Mouse (Mus musculus): ENCODE results near the gene Tceal3. TPM values are rescaled to one million over a fixed set of nuclear protein-coding genes. Genes with fewer than 3 reads are reported as not detected.
A peak's percentile ranks its signal among the peaks of the same experiment; 100 is the strongest.
"Not testable (repeated sequence)": the region's sequence is repeated elsewhere in the genome, so short reads cannot be mapped to it uniquely, and the experiment has no call there.

Gene Tceal3
- total and polyA plus RNA-seq, 2 experiments from 2014 or later, result 49.8 to 81.2 TPM

DNA sequence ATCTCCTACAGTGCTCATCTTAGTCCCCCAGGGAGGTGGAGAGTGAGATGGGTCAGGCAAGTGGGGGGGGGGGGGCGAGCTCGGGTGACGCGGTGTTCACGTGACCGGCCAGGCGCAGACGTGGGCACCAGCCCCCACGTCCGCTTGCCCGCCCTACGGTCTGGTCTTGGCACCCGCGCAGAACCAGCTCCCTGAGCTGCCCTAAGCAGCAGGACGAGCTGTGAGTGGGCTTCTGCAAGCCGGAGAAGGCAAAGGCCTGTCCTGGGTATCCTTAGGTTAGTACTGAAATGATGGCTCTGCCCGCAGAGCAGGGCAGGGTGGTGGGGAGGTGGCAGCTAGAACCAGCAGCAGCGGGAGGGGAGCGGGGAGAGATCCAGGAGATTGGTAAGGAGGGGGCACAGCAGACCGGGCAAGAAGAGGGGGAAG lies 75.7 kb downstream of the Tceal3 start:
- Histone ChIP-seq H3K27me3 (ENCODE audit: insufficient read depth, low read length) (no peaks in the 10 kb centered on the region), H3K4me3 (ENCODE audit: low read depth, low read length) (peak overlapping the region; percentile 49), H3K36me3 (ENCODE audit: insufficient read depth) (no peaks in the 10 kb centered on the region), H3K9ac (peak overlapping the region; percentile 63), H3K4me1 (ENCODE audit: insufficient read depth) (no peaks in the 10 kb centered on the region), H3K9me3 (ENCODE audit: low read length) (no peaks in the 10 kb centered on the region), H3K4me2 (ENCODE audit: low read depth) (peak overlapping the region; percentile 54), H3K27ac (ENCODE audit: low read depth, low read length) (peak overlapping the region; percentile 36; the same call in 1 of the 2 replicates)
- ATAC-seq, result peak; percentile 91
- no peak for TF ChIP-seq CTCF (IDR thresholded peaks at IDR 0.05; ENCODE audit: low read depth)
- 39% methylated on average over 18 of the region's 20 CpGs for WGBS
- DNase-seq, result peak; percentile 64

DNA sequence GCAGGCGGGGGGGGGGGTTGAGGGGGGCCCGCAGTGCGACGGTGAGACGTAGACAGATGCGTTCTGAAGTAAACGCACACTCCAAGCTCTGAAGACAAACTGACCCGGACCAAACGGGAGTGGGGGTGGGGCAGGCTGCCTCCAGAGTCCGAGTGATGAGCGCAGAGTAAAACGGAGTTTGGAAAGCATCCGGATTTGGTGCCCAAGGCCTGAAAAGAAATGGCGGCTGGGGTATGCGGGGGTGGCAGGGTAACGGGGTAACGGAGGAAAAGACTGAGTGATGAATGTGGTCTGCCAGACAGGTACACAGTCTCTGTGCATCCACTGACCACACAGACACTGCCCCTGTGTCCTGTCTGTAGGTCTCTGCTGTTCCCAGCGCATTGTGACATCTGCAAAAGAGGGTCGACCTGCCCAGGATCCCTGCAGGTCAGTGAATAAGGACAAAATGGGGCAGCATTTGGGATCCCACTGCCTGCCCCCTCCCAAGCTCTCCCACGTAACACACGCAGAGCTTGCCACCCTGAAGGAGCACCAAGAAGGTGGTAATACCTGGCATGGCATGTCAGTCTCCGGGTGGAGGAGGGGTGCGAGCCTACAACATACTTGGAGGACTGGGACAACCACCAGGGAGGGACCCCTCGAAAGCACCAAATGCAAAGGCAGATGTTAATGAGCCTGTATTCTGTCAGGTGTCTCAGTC lies 76.3 kb downstream of the Tceal3 start:
- H3K27ac ChIP-seq (ENCODE audit: low read depth, low read length), result 0 out of 2 replicates have a peak overlapping the region, but pooled peaks have one; percentile 36
- H3K27me3 ChIP-seq (ENCODE audit: insufficient read depth, low read length); H3K36me3 ChIP-seq (ENCODE audit: insufficient read depth); H3K4me1 ChIP-seq (ENCODE audit: insufficient read depth); H3K9me3 ChIP-seq (ENCODE audit: low read length): not testable (repeated sequence)
- DNase-seq (peak; percentile 26), ATAC-seq (peak; percentile 59)
- H3K4me2 ChIP-seq (ENCODE audit: low read depth), result peak overlapping the region; percentile 54
- peak overlapping the region; percentile 63 for H3K9ac ChIP-seq
- WGBS, result 36% methylated on average over 23 of the region's 24 CpGs
- peak overlapping the region; percentile 49 for H3K4me3 ChIP-seq (ENCODE audit: low read depth, low read length)

DNA sequence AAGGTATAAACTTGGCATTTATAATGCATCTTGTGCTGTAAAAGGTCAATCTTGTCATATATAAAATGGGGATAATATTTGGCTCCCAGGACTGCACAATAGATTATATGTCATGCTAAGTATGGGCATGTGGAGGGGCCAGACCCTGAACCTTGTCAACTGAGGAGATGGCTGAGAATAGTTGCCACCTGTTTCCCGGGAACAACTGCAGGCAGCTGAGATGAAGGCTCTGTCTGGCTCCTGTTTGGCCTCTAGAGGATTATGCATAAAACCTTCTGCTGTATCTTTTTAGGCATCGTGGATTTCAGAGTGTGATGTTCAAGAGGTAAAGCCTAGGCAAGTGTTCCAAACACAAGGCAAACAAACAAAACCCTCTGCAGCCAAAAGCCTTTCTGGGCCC lies 78.2 kb downstream of the Tceal3 start:
- H3K36me3 ChIP-seq (ENCODE audit: insufficient read depth), result no peaks in the 10 kb centered on the region
- no peaks in the 10 kb centered on the region for H3K9me3 ChIP-seq (ENCODE audit: low read length)
- no peaks in the 10 kb centered on the region for H3K4me1 ChIP-seq (ENCODE audit: insufficient read depth)
- H3K4me2 ChIP-seq (ENCODE audit: low read depth), result no peak overlapping the region
- H3K27ac ChIP-seq (ENCODE audit: low read depth, low read length), result no peak overlapping the region
- no peak for TF ChIP-seq CTCF (IDR thresholded peaks at IDR 0.05; ENCODE audit: low read depth)
- no peak for ATAC-seq
- H3K9ac ChIP-seq, result no peak overlapping the region
- no peak for DNase-seq
- no peaks in the 10 kb centered on the region for H3K27me3 ChIP-seq (ENCODE audit: insufficient read depth, low read length)
- no peak overlapping the region for H3K4me3 ChIP-seq (ENCODE audit: low read depth, low read length)
- 59% methylated on average over 2 of the region's 2 CpGs for WGBS

DNA sequence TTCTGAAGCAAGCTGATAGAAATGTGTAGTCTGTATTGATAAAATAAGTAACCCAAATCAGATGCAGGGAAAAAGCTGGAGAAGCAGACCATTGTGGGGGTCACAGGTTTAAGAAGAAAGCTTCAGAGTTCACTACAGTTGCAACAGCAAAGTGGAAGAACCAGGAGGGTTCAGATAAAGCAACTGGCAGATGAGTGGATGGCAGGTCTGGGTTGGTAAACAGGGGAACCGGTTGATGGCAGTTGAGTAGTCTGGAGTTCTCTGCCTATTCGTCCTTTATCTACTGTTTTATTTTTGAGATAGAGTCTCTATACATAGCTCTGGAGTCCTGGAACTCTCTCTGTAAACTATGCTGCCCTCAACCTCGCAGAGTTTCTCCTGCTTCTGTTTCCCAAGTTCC lies 90.3 kb downstream of the Tceal3 start:
- H3K27me3 ChIP-seq (ENCODE audit: insufficient read depth, low read length), result no peaks in the 10 kb centered on the region
- 61% methylated on average over 3 of the region's 3 CpGs for WGBS

DNA sequence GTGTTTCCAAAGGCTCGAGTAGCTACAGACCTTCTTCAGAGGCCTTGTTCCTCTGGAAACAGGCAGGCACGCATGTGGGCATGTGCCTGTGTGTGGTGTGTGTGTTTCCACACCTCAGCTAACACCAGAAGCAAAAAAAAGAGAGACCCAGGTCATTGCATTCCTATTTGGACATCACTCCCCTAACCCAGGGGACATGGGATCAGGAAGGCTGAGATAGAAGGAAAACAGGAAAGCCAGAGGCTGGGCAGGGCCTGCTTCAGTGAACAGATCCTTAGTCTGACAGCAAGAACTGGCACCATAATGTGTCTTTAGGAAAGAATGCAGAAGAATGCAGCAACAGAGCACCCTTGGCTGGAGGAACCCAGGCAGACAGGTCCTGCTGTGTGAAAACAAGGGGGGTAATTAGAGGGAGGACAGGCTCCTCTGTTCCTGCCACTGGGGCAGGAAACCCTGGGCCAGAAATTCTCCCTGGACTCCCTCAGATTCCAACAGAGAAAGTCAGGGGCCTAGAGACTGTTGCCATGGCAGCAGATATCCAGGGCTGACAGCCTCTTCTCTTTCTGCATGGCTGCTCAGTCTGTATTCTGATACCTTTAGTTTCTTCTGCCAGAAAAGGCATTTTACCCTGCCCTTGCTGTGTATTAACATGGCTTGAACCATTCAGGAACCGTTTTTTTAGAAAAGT lies 101.1 kb downstream of the Tceal3 start:
- ATAC-seq, result peak; percentile 93
- not testable (repeated sequence) for H3K36me3 ChIP-seq (ENCODE audit: insufficient read depth); H3K27ac ChIP-seq (ENCODE audit: low read depth, low read length); H3K9ac ChIP-seq; H3K4me1 ChIP-seq (ENCODE audit: insufficient read depth); H3K4me3 ChIP-seq (ENCODE audit: low read depth, low read length); H3K4me2 ChIP-seq (ENCODE audit: low read depth); H3K27me3 ChIP-seq (ENCODE audit: insufficient read depth, low read length); H3K9me3 ChIP-seq (ENCODE audit: low read length); DNase-seq
- WGBS, result 30% methylated on average over 3 of the region's 3 CpGs

More for the DNA sequence above, 90.3 kb downstream of the Tceal3 start:
- no peak for TF ChIP-seq CTCF (IDR thresholded peaks at IDR 0.05; ENCODE audit: low read depth)
- ATAC-seq (no peak), DNase-seq (no peak)
- no peak overlapping the region for H3K9ac ChIP-seq
- no peaks in the 10 kb centered on the region for H3K4me1 ChIP-seq (ENCODE audit: insufficient read depth)
- H3K9me3 ChIP-seq (ENCODE audit: low read length), result no peaks in the 10 kb centered on the region
- no peak overlapping the region for H3K4me3 ChIP-seq (ENCODE audit: low read depth, low read length)
- H3K4me2 ChIP-seq (ENCODE audit: low read depth), result no peak overlapping the region
- H3K27ac ChIP-seq (ENCODE audit: low read depth, low read length), result no peak overlapping the region
- H3K36me3 ChIP-seq (ENCODE audit: insufficient read depth), result no peaks in the 10 kb centered on the region

DNA sequence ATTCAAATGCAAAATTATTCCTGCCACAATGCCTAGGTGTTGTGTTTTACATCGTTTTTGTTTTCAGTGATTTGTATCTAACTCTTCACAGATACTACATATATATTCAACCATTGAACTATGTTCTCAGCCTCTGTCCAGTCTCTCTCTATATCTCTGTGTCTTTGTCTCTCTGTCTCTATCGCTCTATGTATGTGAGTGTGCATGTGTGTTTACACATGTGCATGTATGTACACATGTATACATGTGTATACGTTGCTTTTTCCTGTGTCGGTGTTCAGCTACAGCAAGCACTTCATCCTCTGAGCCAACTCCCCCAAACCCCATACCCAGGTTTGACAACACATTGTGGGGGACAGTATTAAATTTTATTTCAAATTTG lies 101.6 kb downstream of the Tceal3 start:
- TF ChIP-seq CTCF (IDR thresholded peaks at IDR 0.05; ENCODE audit: low read depth), result no peak
- no peak overlapping the region for H3K4me2 ChIP-seq (ENCODE audit: low read depth)
- no peak overlapping the region for H3K4me3 ChIP-seq (ENCODE audit: low read depth, low read length)
- 58% methylated on average over 4 of the region's 4 CpGs for WGBS
- ATAC-seq (peak; percentile 17; the same call in 1 of the 2 replicates), DNase-seq (peak; percentile 10)
- no peak overlapping the region for H3K27ac ChIP-seq (ENCODE audit: low read depth, low read length)
- H3K36me3 ChIP-seq (ENCODE audit: insufficient read depth), result no peaks in the 10 kb centered on the region
- no peaks in the 10 kb centered on the region for H3K9me3 ChIP-seq (ENCODE audit: low read length)
- H3K9ac ChIP-seq, result no peak overlapping the region
- H3K4me1 ChIP-seq (ENCODE audit: insufficient read depth), result no peaks in the 10 kb centered on the region
- no peaks in the 10 kb centered on the region for H3K27me3 ChIP-seq (ENCODE audit: insufficient read depth, low read length)

DNA sequence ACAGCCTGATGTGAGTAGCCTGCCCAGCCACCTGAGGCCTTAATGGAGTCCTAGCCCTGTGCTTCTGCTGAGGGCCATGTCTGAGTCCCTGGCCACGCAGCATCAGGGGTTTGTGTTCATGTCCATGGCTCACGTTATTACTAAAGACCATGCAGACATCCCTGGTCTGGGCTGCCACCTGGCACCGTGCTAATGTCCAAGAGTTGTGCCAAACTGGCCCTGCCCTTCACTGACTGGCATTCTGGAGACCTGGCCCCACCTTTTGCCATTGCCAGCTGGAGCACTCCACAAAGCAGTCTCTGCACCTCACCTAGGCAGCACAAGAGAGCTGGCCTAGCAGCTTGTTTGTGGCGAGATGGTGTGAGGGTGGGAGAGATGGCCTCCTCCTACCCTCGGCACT lies 102.6 kb downstream of the Tceal3 start:
- no peak for TF ChIP-seq CTCF (IDR thresholded peaks at IDR 0.05; ENCODE audit: low read depth)
- H3K4me3 ChIP-seq (ENCODE audit: low read depth, low read length), result no peak overlapping the region
- no peaks in the 10 kb centered on the region for H3K4me1 ChIP-seq (ENCODE audit: insufficient read depth)
- 77% methylated on average over 5 of the region's 5 CpGs for WGBS
- H3K9me3 ChIP-seq (ENCODE audit: low read length), result no peaks in the 10 kb centered on the region
- no peaks in the 10 kb centered on the region for H3K27me3 ChIP-seq (ENCODE audit: insufficient read depth, low read length)
- H3K36me3 ChIP-seq (ENCODE audit: insufficient read depth), result no peaks in the 10 kb centered on the region
- DNase-seq, result no peak
- no peak overlapping the region for H3K9ac ChIP-seq
- 0 out of 2 replicates have a peak, but pooled peaks have one; percentile 14 for ATAC-seq
- no peak overlapping the region for H3K27ac ChIP-seq (ENCODE audit: low read depth, low read length)
- no peak overlapping the region for H3K4me2 ChIP-seq (ENCODE audit: low read depth)
